Mouse (Mus musculus) activated CD4-positive, CD25-positive, alpha-beta regulatory T cell, adult 4 months (primary cell): ENCODE data around the gene Bmx. TPM values are rescaled to one million over a fixed set of nuclear protein-coding genes. Genes with fewer than 3 reads are reported as not detected.

ENCODE experiments used
- ATAC-seq: one replicate; pipeline ENCODE4 v1.8.0; 2017
- polyA plus RNA-seq, 2 experiments: library from polyadenylated mRNA; unstranded; fragments of 100-300 nt; shearing (Covaris generic); gene quantifications; one replicate each; pipeline ENCODE4 v1.2.1; 2017

Gene Bmx
- polyA plus RNA-seq, 2 experiments from 2014 or later = not detected

GRCm38 (mm10) chrX:164173880-164174279 lies 84.1 kb downstream of the Bmx start:
- no peak for ATAC-seq

- no peak for ATAC-seq
These were observed 87.0 kb downstream of the Bmx start for GRCm38 (mm10) chrX:164171034-164171433.

- no peak for ATAC-seq
These were observed 93.3 kb downstream of the Bmx start for GRCm38 (mm10) chrX:164164681-164165080.

GRCm38 (mm10) chrX:164154594-164154993 lies 103.4 kb downstream of the Bmx start:
- ATAC-seq = no peak

GRCm38 (mm10) chrX:164153606-164154005 lies 104.4 kb downstream of the Bmx start:
- no peak for ATAC-seq

GRCm38 (mm10) chrX:164152703-164153102 lies 105.3 kb downstream of the Bmx start:
- ATAC-seq = no peak

- ATAC-seq = no peak
These were observed 112.3 kb downstream of the Bmx start for GRCm38 (mm10) chrX:164145463-164146250.

Other genes starting within 250 kb of the Bmx start
- 1 to 10 TPM; 7.1 to 9.9 TPM for gene Car5b, start 230.2 kb downstream of the Bmx start, polyA plus RNA-seq
- 1 to 10 TPM; 2.5 TPM for gene Siah1b, start 181.7 kb downstream of the Bmx start, polyA plus RNA-seq
- gene Cltrn, start 169.4 kb downstream of the Bmx start, polyA plus RNA-seq = not detected
- gene Ace2, start 118.9 kb downstream of the Bmx start, polyA plus RNA-seq = not detected
- not detected for gene Pir, start 11.2 kb upstream of the Bmx start, polyA plus RNA-seq
- not detected for gene Vegfd, start 115.2 kb upstream of the Bmx start, polyA plus RNA-seq
- 1 to 10 TPM; 6.6 to 8.2 TPM for gene Piga, start 161.6 kb upstream of the Bmx start, polyA plus RNA-seq
- gene Asb11, start 178.8 kb upstream of the Bmx start, polyA plus RNA-seq = not detected
- gene Asb9, start 248.1 kb upstream of the Bmx start, polyA plus RNA-seq = not detected